Mouse (Mus musculus) CD4-positive, CD25-positive, alpha-beta regulatory T cell, adult 4 months (primary cell): ENCODE measurements around the gene Ank. TPM values are rescaled to one million over a fixed set of nuclear protein-coding genes. Genes with fewer than 3 reads are reported as not detected.
A peak's percentile ranks its signal among the peaks of the same experiment; 100 is the strongest.
"Not testable (repeated sequence)": the region's sequence is repeated elsewhere in the genome, so short reads cannot be mapped to it uniquely, and the experiment has no call there.

ENCODE experiments used
- ATAC-seq: one replicate; pipeline ENCODE4 v1.8.0; 2017
- polyA plus RNA-seq, 2 experiments: library from polyadenylated mRNA; unstranded; fragments of 100-300 nt; shearing (Covaris generic); gene quantifications; one replicate each; pipeline ENCODE4 v1.2.1; 2017

Gene Ank
- 10 to 100 TPM; 15.2 to 16.9 TPM for polyA plus RNA-seq

DNA sequence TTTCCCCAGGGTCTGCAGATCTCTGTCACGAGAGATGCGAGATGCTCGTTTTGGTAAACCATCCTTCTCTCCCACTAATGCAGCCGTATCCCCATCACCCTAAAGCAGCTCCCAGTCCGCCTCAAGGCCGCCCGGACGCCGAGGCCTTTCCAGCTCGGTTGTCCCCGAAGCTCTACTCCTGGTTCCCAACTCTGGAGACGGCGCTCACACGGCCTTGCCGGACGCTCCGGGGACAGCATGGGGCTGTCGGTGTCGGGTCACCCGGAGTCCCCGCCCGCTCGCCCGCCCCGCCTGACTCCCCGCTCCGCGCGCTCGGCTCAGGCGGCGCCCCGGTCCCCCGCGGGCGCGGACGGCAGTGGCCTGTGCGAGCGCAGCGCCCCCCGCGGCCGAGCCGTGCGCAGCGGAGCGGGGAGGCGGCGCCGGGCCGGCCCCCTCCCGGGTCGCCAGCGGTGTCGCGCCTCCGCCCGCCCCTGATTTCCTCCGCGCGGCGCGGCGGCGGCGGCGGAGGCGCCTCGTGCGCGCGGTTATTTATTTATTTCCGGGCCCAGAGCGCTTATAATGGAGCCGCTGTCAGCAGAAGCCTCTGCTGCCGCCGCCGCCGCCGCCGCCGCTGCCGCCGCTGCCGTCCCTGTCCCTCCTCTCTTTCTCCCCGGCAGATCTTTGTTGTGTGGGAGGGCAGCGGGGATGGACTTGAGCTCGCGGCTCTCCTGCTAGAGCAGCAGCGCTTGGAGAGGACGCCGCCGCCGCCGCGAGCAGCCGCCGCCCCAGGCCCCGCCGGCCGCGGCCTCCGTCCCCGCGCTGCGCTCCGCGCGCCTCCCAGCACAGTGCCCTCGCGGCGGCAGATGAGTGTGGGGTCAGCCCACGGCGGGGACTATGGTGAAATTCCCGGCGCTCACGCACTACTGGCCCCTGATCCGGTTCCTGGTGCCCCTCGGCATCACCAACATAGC is at the start of gene Ank:
Gene Ank, plus strand, starts transcription at position 547 of the 950 bp plus-strand sequence.
- ATAC-seq: peak; percentile 91

DNA sequence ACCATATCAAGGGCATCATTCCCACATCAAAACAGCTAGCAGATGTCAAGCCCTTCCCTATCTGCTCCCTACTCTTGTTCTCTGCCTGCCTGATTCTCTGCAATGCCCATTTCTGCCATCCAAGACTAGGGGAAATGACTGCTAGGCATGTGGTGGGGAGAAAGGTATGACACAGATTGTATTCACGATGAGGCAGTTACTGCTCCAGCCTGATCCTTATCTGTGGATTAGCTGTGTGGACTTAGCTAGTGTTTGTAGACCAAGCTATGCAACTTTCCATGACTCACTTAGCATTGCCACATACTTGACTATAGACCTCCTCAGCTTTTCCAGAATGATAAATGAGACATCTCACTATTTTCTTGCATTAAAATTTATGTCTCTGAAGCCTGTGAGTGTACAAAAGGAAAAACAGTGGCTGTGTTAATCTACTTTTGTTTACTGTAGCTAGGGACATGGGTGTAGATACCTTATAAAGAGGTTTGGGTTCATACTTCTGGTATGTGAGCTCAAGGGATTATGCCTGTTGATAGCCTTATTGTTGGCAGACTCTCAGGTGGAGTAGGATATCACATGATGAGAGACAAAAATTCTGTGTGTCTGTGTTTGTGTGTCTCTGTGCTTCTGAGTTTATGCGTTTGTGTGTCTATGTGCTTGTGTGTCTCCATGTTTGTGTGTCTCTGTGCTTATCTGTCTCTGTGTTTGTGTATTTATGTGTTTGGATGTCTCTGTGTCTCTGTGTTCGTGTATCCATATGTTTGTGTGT is 47.7 kb upstream of the Ank start:
- no peak for ATAC-seq

DNA sequence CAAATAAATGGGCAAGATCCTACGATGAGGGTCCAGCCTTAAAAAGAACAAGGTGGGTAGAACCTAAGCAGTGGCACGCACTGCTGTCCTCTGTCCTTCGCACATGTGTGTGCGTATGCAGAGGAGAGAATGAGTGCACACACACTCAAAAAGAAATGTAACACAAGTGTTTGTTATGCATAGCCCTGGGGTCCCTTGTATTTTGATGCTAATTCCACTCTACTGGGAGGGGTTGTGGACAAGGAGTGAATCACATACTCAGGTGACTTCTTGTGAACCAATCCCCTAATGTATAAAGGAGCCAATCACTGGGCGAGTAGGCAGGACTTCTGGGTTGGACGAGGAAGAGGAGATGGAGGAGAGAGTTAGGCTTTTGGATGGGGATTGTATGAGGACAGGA is 44.9 kb upstream of the Ank start:
- no peak for ATAC-seq

DNA sequence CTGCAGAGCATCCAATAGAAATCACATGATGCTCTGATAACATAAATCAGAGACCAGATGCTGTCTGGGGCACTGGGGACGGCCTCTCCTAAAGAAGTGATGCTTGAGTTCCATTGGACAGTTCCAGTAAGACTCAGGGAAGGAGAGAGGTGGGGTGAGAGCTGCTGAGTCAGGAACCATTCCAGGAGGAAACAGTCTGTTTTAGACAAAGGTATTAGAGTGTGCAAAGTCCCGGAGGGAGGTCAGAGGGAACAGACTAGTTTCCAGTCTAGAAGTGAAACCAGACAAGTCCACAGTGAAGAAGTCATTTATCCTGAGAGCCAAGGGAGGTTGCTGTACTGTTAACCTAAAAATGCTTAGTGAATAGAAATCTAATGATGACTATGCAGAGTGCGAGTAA is 38.9 kb upstream of the Ank start:
- ATAC-seq: no peak

DNA sequence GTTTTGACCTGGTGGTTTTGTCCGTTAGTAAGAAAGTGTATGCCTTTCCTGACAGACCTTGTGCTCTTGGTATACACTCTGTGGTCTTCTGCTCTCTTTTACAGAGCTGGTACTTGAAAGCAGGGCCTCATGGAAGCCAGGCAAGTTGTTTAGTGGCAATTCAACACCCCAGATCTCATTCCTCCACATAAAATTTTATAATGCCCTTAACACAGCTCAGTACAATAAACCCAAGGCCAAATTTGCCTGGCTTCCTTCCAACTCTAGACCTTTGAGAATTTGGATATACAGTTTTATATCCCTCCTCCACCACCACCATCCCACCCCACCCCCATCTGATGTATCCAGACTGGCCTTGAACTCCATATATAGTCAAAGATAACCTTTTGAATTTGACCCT is 36.2 kb upstream of the Ank start:
- ATAC-seq: no peak

DNA sequence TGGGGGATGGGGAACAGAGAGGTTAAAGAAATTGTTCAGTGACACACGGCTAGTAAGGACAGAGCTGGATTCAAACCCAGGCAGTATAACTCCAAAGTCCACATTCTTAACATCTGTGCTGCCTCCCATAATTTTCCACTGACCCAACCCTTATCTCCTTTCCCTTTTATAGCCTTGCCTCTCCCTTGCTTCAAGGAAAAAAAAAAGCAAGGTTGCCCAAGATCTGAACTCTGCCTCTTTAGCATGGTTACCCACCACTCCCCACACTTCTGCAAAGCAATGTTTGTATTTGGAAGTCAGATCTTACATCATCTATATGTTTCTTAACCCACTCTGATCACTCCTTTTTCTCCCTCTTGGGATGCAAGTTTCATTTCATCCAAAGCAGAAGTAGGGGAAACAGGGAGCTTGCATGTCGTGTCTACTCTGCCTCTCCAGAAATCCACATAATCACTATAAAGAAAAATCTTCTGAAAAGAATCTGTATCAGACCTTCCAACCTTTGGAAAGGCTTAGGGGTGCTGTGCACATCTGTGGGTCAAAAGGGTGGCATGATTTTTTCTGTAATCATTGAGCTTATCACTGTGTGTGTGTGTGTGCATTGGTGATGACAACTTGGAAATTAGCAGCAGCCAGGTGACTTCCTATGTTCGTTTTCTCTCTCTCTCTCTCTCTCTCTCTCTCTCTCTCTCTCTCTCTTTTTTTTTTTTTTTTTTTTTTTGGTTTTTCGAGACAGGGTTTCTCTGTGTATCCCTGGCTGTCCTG is 33.4 kb upstream of the Ank start:
- no peak for ATAC-seq

DNA sequence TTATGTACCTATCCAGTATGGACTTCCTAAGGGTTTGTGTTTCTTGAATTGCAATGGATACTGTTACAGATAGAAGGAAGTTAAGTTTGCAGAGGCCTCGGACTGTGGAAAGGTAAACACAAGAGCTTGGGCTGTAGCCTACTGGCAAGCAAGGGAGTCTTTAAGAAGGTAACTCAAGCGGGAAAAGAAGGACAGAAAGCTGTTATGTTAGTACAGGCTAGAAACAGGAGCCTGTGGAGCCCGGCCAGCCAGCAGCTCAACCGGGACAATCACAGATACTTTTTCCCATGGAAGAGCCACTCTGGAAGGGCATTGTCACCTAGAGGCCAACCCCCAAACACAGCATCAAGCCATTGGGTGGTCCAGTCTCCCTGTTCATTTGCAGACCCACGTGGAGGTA is 31.1 kb upstream of the Ank start:
- ATAC-seq: no peak

DNA sequence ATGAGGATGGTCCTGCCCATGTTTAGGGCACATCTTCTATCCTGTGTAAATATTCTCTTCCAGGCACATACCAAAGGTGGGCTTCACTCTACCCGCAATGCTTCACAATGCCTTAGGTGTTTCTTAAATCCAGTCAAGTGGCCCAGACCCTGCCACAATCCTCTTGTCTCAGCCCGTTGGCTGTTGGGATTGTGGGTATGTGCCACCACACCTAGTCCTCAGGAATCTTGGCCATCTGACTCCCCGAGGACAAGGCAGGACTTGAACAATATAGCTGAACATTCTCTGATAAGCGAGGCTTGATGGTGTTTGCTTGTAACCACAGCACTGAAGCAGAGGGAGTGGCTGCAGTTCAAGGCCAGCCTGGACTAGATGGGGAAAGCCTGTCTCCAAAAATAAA is 30.3 kb upstream of the Ank start:
- no peak for ATAC-seq

DNA sequence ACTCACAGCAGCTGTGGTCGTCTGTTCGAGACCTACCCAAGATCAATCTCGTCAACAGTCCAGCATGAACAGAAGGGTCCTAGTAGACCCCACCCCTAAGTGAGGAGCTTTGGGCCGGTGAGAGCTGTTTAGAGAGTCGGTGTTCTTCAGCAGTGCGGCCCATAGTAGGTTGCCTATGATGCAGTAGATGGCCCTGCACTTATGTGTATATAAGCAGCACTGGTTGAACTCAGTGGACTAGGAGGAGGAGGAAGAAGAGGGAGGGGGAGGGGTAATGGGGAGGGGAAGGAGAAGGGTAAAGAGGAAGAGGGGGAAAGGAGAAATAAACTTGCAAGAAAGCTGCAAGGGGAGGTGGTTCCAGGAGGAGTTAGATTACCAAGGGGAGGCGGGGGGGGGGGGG is 25.4 kb upstream of the Ank start:
- ATAC-seq: no peak

DNA sequence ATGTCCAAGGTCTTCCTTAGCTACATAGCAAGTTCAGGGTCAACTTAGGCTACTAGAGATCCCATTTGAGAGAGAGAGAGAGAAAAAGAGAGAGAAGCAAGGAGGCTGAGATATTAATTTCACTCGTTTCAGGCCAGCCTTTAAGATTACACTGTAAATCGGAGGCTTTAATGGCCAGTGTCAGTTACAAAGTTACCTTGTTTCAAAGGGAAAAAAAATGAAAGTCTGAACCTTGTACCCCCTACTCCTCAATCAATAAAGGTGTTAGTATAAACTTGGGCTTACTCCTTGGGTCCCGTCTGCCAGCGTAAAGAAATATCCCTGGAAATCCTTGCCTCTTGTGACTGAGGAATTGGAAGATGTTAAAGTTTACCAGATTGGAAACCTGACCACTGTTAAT is 24.9 kb upstream of the Ank start:
- no peak for ATAC-seq

DNA sequence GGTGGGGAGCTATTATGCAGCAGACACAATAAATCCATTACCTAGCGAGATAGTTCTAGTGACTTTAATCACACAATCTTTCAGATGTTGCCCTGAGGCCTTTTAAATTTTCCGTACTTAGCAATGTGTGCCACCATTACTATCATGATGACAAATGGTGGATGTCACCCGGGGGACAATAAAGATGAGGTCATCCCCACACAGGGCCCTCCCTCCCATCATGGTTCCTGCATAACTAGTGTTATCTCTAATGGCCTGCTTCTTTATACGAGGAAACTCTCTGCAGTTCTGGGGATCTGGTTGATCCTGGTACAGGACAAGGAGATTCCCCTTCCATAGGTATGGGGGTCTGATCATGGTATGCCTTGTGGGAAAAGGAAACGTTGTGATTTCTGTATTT is 24.5 kb upstream of the Ank start:
- ATAC-seq: no peak

DNA sequence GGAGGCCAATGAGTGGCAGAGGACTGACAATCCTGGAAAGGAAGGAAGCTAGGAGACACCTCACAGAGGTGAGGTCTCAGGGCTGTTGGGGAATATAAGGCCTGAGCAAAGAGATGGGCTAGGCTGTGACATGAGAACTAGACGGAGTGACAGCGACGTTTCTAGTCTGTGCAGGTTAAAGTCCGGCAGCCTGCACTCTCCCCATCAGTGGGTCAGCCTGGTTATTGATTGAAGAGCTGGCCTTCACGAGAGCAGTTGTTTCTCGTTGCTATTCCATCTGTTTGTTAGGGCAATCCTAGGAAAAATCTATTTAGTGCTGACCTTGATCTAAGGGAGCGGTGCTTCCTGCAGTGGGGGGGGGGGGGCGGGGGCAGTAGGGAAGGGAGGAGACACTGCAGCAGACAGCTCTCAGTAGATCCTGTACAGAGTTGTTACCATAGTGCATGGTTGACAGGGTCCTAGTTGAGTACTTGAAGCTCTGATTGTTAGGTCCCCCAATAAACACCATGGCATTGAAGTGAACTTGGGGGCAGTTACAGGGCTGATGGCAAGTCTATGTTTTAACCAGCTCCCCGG is 21.6 kb upstream of the Ank start:
- no peak for ATAC-seq

DNA sequence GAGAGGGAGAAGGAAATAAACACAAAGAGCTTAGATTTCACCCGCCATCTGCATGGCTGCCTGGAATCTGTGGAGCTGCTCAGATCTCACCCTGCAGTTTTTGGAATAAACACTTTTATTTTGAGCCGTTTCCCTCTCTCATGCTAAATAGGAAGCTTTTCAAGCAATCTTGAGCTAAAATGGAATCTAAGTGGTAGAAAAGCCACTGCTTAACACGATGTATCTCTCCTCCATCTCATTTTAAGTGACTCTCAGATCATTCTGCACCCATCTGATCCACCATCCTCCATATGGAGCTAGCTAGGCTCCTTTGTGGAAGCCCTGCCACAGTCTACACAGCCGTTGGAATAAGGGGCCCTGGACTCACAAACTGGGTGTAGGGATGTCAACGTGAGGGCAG is 15.8 kb upstream of the Ank start:
- no peak for ATAC-seq

DNA sequence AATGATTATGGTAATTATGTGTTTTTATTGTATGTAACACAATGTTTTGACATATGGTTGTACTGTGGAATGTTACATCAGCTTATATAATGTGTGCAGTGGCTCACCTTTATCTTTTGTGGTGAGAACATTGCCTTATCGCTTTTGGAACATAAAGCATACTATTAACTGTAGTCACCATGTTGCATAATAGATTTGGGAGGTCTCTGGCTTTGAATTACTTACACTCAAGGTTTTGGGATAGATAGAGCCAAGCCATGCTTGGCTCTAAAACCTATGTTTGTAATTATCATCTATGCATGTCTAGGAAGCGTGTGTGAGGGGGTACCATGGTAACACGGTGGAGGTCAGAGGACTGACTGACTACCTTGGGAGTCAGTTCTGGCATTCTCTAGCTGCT is 14.7 kb upstream of the Ank start:
- ATAC-seq: no peak

DNA sequence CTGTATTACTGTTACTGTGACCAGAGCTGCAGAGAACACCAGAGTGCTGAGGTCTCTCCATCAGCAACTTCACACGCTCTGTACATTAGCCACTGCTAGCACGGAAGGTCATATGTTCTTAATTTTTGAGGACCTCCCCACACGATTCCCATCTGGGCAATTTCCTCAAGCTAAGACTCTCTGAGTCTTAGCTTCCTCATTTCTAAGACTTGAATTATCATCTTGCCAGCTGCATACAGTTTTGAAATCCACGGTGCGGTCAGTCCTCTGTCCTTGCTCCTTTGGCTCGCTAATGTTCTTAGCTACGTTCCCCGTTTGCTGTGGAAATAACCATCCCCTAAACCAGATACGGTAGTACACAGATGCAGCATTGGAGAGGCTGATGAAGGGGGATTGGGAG is 14.0 kb upstream of the Ank start:
- ATAC-seq: no peak

DNA sequence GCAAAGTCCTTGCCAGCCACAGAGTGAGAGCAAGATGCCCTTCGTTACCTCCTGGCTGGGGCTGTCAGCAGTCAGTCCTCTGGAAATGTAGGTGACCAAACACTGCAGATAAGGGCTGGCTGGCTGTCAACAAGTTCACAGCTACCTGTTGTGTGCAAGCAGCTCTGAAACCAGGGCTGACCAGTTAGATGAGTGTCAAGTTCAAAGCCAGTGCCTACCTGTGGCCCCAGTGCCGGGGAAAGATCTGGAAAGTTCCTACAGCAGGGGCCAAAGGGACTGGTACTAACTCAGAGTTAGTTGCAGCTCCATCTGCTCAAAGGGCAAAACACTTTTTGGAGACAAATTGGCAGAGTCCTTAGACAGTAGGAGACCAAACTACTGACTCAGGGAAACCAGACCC is 9.5 kb upstream of the Ank start:
- ATAC-seq: no peak

DNA sequence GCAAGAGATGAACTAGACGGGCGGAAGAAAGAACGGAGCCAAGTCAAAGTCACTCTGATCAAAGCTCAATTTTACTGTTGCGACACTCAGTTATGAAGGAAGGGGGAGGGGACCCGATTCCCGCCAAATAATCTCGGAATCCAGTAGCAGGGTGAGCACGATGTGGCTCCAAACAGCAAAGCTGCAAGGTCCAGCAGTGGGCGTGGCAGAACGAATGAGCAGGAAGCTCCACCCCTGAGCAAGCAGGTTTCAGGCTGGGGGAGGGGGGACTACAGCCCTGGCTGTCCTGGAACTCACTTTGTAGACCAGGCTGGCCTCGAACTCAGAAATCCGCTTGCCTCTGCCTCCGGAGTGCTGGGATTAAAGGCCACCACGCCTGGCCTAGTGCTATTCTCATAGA is 6.7 kb upstream of the Ank start:
- ATAC-seq: not testable (repeated sequence)

DNA sequence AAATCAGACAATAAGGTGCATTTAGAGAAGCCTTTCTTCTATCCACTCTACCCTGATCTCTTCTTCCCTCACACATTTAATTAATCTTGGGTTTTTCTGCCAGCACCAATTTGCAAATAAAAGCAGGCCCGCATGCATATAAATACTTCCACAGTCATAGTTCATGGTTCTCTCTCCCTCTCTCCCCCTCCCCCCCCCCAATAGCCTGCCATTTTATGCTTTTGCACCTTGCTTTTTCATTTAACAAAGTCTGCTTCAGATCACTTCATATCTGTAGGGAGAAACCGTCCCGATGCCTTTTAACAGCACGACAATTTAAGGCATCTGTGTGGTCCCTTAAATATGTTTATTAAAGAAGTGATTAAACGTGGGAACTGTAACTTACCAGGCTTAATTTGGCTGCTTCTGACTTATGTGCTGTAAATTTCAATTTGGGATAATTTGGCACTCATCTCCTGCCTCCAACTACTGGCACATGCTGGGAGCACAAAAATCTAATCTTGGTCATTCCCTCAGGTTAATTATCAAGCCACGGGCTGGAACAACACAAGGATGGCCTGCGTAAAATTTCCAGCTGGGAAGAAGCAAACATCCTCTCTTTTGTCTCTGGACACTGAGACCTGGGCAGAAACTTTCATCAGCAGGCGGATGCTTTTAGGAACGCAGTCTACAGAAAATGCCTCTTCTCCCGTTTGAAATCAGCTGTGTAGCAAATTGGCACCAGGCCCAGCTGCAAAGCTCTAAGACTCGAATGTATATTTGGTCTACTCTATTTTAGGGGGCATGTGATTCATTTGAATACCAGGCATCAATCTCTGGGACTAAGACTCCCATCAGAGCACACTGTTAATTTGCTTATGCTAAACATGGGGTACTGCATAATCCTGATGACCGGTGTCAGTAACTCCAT is 4.9 kb upstream of the Ank start:
- no peak for ATAC-seq

DNA sequence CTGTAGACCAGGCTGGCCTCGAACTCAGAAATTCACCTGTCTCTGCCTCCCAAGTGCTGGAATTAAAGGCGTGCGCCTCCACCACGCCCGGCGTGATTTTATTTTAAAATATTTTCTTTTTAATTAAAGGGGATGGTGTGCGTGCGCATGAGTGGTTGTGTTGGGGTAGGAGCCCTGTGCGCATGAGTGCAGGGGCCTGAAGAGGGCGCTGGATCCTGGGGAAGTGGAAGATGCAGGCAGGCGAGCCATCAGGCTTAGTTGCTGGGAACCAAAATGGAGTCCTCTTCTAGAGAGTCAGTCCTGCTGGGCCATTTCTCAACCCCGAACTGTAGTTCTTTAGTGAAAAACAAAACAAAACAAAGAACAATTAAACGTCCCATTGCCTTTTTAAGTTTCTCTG is 2.6 kb upstream of the Ank start:
- no peak for ATAC-seq

DNA sequence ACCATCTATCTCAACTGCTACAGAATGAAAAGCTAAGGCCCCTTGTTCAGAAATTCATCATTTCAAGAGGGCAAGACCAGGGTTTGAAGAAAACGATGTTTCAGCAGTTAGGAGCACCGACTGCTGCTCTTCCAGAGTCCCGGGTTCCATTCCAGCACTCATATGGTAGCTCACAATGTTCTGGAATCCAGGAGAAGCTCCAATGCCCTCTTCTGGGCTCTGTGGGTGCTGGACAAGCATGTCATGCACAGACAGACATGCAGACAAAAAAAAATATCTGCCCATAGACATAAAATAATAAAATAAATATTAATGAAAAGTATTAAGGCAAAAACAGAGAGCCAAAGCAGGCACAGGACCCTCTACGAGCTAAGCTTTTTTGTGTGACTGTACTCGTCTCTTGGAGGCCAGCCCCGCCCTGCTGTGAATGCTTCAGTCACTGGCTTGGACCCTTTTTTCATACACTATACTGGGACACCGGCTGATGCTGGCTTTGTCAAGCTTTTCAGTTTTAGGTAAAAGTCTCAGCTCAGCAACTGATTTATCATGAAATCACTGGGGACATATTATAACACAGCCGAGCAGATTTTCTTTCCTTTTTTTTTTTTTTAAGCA is 979 bp upstream of the Ank start:
- no peak for ATAC-seq

DNA sequence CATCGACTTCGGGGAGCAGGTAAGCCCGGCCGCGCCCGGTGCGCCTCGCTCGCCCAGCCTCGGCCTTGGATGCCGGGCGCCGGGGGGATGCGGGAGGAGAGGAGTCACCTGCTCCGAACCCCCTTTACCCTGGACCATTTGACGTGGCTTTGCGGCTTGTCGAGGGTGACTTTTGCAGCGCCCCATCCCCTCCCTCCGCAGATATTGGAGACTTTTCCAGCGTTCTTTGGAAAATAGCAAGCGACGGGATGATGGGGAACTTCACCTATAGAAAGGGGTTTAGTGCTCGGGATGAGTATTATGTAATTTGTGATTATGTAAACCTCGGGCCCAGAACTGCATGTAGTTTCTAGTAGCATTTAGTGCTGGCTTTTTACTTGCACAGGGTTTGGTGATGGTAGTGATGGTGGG is 609 bp downstream of the Ank start:
- peak; percentile 25 for ATAC-seq
